Mouse (Mus musculus): ENCODE results near the gene Olfr700. TPM values are rescaled to one million over a fixed set of nuclear protein-coding genes. Genes with fewer than 3 reads are reported as not detected.
"Not testable (repeated sequence)": the region's sequence is repeated elsewhere in the genome, so short reads cannot be mapped to it uniquely, and the experiment has no call there.

Gene Olfr700
- not detected for polyA plus RNA-seq (2017; shearing (Covaris generic))

DNA sequence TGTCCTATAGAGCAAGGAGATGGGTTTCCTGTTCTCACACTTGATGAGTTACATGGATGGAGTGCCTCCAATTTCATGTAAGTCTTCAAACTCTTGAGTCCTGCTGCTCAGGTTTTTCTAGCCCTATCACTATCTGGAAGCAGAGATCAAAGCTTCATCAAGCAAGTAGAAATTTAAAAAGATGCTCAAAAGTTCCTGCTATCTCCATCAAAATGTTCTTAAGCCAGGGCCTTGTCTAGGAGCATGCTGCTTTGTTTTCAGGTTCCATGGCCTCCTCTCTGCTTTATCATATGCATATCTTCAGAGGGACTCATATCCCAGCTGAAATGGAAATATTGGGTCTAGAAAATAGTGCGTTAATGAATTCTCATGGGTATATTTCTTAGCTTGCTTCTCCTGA, at the start of gene Olfr700:
Olfr700 (minus strand) TSS at position 101 of the 400 bp plus-strand sequence.
- no peak for ATAC-seq

DNA sequence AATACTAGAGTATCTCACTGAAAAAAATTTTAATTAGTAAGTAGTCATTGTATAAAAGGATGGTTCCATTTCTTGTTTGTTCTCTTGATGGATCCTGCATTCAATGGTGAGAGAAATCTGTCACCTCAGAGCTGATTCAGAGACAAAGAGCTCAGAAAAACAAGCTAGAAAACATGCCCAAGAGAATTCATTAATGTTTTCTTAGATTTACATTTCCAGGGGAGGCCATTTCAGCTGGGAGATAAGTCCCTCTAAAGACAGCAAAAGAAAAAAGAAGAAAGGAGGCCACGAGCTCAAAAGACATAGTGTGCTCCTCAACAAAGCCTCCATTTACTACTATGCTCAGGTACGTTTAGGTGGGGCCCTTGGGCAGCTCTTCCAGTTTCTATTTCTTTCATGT, 34.4 kb upstream of the Olfr700 start, which contains the start of gene Olfr703:
Olfr703 (plus strand) TSS at position 301 of the 400 bp plus-strand sequence.
- no peak for ATAC-seq

DNA sequence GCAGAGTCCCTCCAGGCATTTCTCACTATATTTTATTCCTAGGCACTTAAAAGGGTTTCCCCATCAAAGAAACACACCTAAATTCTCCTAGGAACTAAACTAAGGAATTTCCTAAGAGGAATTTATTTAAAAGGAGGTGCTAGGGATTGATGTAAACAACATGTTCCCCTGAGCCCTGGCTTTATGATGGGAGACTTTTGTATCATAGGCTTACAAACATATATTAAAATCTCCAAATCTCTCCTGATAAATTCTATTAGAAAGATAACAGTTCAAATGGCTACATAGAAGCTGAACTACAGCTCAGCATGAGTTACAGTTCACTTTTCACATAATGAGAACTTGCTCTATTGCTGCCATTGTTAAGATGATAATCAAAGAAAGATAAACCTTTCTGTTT, 25.2 kb upstream of the Olfr700 start, which contains the start of gene Olfr702:
Olfr702 (minus strand) TSS at position 101 of the 400 bp plus-strand sequence.
- no peak for ATAC-seq

DNA sequence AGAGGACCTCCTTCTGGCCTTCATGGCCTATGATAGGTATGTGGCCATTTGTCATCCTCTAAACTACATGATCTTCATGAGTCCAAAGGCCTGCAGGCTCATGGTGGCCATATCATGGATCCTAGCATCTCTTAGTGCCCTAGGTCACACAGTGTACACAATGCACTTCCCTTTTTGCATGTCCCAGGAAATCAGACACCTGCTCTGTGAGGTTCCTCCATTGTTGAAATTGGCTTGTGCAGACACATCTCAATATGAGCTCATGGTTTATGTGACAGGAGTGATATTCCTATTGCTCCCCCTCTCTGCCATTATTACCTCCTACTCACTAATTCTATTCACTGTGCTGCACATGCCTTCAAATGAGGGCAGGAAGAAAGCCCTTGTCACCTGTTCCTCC, 9.8 kb upstream of the Olfr700 start:
- no peak for ATAC-seq

DNA sequence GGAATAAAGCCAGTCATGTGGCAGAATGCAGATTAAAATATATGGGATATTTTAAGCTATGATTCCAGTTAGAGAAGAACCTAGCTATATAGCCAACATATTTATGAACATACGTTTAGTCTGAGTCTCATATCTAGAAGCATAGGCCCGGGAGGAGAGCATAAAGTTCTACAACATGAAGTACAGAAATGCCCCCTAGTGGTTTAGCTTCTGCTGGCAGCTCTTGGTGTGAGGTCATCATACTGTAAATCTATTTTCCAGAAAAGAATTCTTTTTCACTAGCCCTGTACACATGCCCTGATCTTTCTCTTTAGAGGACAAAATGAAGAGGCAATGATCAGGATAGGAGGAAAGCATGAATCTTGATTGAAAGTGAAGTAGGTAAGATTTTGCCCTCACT, 7.1 kb upstream of the Olfr700 start:
- ATAC-seq, result peak; percentile 79

DNA sequence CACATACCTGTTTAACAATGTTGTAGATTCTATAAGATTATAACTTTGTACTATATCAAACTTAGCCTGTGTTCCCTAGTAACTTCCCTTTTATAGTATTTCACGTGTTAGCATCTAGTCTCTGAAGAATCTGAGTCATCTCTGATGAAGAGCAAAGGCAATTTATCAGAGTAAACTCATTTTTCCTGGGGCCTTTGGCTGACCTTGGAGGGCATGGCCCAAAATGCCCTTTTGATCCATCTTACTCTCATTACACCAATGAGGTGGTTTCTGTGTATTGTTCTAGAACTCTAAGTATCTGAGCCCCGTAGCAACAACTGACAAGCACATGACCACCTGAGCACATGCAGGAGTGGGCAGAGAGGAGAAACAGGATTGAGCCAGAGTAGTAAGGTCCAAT, 5.2 kb upstream of the Olfr700 start, which contains the start of gene Olfr701:
Olfr701 (plus strand) TSS at position 301 of the 400 bp plus-strand sequence.
- ATAC-seq, result no peak

DNA sequence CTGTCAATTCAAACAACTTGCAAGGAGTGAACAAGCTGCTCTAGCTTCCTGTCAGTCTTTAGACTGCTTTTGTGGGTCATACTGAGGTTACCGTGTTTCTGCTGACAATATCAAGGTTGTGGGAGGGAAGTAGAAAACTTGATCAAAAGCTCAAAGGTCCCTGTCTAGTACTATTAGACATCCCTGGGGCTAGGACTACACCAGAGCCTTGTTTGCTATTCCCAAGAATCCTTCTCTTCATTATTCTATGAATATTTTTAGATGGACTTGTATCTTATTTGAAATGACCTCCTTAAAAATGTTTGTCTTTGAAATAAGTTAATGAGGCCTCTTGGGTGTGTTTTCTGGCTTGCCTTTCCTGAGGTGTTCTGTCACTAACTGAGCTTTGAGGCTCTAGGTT, 15.5 kb downstream of the Olfr700 start, which contains the start of gene Olfr699:
Olfr699 (minus strand) TSS at position 101 of the 400 bp plus-strand sequence.
- no peak for ATAC-seq

DNA sequence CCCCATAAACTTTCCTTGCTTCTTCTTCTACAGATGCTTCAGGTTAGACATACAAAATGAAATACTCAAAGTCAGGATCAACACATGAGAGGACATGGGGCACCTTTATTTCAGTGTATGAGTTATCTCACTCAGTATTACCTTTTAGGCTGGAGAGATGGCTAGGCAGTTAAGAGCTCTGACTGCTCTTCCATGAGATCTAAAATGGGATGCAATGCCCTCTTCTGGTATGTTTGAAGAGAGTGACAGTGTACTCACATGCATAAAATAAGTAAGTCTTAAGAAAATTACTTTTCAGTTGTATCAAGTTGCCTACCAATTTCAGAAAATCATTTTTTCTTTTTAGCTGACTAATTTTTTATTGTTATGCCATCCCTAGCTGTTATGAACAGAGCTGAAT, 20.3 kb downstream of the Olfr700 start:
- no peak for ATAC-seq

DNA sequence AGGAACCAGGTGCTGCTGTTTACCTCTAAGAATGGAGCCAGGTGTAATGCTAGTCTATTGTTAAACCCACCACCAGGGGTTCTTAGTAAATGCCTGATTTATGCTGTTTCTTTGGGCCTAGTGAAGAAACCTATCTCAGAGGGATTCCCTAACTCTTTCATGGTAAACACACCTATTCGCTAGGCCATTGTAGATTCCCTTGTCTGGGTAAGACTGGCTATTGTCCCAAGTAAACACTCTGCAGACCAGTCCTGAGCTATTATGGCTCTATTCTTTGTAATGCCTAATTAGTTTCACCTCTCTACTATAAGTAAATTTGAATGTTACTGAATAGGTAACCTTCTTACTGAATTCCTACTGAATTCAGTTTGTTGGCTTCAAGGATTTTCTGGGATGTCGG, 47.6 kb downstream of the Olfr700 start:
- not testable (repeated sequence) for ATAC-seq

DNA sequence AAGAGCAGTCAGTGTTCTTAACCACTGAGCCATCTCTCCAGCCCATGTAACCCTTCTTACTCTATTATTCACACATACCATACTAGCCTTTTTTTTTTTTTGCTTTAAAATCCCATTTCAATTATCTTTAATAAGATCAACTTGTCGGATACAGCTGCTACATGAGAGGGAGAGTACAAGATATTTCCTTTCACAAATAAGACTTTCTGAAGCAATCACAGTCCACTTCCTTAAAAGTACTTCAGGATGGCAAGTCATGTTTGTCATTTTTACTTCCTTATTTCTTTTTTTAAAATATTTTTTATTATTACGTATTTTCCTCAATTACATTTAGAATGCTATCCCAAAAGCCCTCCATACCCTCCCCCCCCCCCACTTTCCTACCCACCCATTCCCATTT, 49.8 kb downstream of the Olfr700 start:
- ATAC-seq, result no peak

Other genes with a start within 250 kb of the Olfr700 start
- not detected for gene Olfr693, start 128.2 kb downstream of the Olfr700 start, polyA plus RNA-seq (2017; shearing (Covaris generic))
- gene Olfr694, start 117.0 kb downstream of the Olfr700 start, polyA plus RNA-seq (2017; shearing (Covaris generic)), result not detected
- gene Olfr695, start 92.4 kb downstream of the Olfr700 start, polyA plus RNA-seq (2017; shearing (Covaris generic)), result not detected
- not detected for gene Olfr697, start 66.4 kb downstream of the Olfr700 start, polyA plus RNA-seq (2017; shearing (Covaris generic))
- gene Olfr698, start 53.4 kb downstream of the Olfr700 start, polyA plus RNA-seq (2017; shearing (Covaris generic)), result not detected
- under 1 TPM in 1 of 3 experiments, not detected in 2; 0.15 TPM for gene Olfr699, start 15.6 kb downstream of the Olfr700 start, polyA plus RNA-seq (2017; shearing (Covaris generic))
- gene Olfr701, start 5.3 kb upstream of the Olfr700 start, polyA plus RNA-seq (2017; shearing (Covaris generic)), result not detected
- gene Olfr702, start 25.1 kb upstream of the Olfr700 start, polyA plus RNA-seq (2017; shearing (Covaris generic)), result not detected
- not detected for gene Olfr703, start 34.5 kb upstream of the Olfr700 start, polyA plus RNA-seq (2017; shearing (Covaris generic))
- gene Olfr704, start 54.4 kb upstream of the Olfr700 start, polyA plus RNA-seq (2017; shearing (Covaris generic)), result not detected
- gene Olfr705, start 68.1 kb upstream of the Olfr700 start, polyA plus RNA-seq (2017; shearing (Covaris generic)), result not detected
- gene Olfr706, start 79.3 kb upstream of the Olfr700 start, polyA plus RNA-seq (2017; shearing (Covaris generic)), result not detected
- gene Olfr707, start 92.4 kb upstream of the Olfr700 start, polyA plus RNA-seq (2017; shearing (Covaris generic)), result not detected
- gene Olfr1532-ps1, start 99.2 kb upstream of the Olfr700 start, polyA plus RNA-seq (2017; shearing (Covaris generic)), result not detected
- not detected for gene Olfr709-ps1, start 123.4 kb upstream of the Olfr700 start, polyA plus RNA-seq (2017; shearing (Covaris generic))
- gene Olfr710, start 139.5 kb upstream of the Olfr700 start, polyA plus RNA-seq (2017; shearing (Covaris generic)), result not detected
- not detected for gene Olfr6, start 155.1 kb upstream of the Olfr700 start, polyA plus RNA-seq (2017; shearing (Covaris generic))
- gene Olfr711, start 166.6 kb upstream of the Olfr700 start, polyA plus RNA-seq (2017; shearing (Covaris generic)), result not detected
- not detected for gene Olfr2, start 197.2 kb upstream of the Olfr700 start, polyA plus RNA-seq (2017; shearing (Covaris generic))
- not detected for gene Olfr713, start 222.3 kb upstream of the Olfr700 start, polyA plus RNA-seq (2017; shearing (Covaris generic))